Mouse (Mus musculus) embryo, embryonic 11 days (tissue): ENCODE measurements around the gene Hmg20b.

Experiments used
- DNase-seq: peaks from one replicate; pipeline ENCODE4 v3.0.0-alpha.2; 2015

Hmg20b gene

GRCm38 (mm10) chr10:81302288-81302687 is 48.0 kb downstream of the Hmg20b start:
- no peak for DNase-seq

GRCm38 (mm10) chr10:81301321-81301720 is 49.0 kb downstream of the Hmg20b start:
- DNase-seq, result no peak

- DNase-seq, result no peak
Observed at GRCm38 (mm10) chr10:81300352-81300907, 49.9 kb downstream of the Hmg20b start.

GRCm38 (mm10) chr10:81299585-81300351 is 50.5 kb downstream of the Hmg20b start:
- DNase-seq, result no peak

- DNase-seq, result no peak
Observed at GRCm38 (mm10) chr10:81298369-81299100, 51.7 kb downstream of the Hmg20b start.

GRCm38 (mm10) chr10:81297845-81298244 is 52.4 kb downstream of the Hmg20b start:
- no peak for DNase-seq

- DNase-seq, result no peak
Observed at GRCm38 (mm10) chr10:81297246-81297645, 53.0 kb downstream of the Hmg20b start.
